Mouse (Mus musculus): ENCODE results near the gene Gm17727.
"Not testable (repeated sequence)": the region's sequence is repeated elsewhere in the genome, so short reads cannot be mapped to it uniquely, and the experiment has no call there.

The Gm17727 gene

DNA sequence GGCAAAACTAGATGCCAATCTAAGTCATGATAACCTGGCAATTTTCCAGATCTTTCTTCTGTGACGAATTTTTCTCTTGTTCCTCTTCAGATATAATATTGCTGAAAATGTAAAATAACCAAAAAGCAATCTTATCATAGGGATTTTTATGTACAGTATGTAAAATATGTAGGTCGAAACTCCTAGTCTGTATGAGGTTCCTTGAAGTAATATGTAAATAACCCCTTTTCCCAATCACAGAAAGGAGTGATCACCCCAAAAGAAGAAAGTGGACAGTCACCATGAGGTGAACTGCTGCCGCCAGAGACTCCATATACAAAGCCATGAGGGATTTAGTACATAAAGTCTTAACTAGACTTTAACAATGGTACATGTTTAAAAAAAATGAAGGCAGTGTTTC is at the start of gene Gm17727:
Gene Gm17727 (minus strand): TSS at position 101 of the 400 bp plus-strand sequence.
- no peak for DNase-seq

DNA sequence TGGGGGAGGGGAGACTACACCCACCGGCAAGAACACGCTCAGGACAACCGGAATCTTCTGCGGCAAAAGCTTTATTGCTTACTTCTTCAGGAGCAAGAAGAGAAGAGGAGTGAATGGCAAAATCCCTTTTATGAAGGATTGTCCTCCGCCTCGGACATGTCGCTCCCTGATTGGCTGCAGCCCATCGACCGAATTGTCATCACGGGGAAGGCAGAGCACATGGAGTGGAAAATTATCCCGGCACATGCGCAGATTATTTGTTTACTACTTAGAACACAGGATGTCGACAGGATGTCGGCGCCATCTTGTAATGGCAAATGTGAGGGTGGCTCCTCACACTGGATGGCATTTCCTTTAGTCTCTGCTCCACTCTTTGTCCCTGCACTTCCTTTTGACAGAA is 40.0 kb upstream of the Gm17727 start:
- DNase-seq = not testable (repeated sequence)

DNA sequence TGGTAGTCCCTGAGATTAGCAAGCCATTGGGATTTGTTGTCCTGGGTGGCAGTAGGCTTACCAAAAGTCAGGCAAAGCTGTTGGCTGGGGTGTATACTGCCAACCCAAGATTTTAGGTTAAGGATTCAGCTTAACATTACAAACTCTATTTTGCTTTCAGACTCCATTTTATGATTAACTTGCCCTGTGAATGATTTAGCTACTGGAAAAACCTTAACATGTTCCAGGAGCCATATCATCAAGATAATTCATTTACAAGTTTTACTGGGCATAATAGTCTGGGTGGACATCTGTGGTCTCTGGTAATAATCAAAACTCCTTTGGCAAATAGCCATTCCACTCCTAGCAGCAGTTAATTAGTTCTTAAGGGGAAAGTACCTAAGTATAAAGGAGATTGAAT is 20.2 kb upstream of the Gm17727 start:
- DNase-seq = no peak

DNA sequence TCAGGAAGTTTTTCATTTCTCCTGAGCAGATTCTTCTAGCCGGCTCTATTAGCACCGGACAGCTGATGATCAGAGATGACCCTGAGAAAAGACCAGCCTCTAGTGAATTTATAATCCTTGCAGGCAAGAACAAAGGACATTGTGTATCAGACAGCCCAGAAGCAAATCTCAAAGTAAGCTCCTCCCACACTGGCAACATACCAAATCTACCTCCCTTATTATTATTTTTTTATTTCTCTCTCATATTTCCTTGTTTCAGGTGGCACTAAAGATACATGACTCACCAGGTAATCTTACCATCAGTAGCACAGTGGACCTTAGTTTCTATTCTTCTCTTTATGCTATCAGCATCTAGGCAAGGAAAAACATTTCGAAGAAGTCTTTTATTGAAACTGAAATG is 12.1 kb upstream of the Gm17727 start, which contains the start of the genes Gm27235 and D730048I06Rik:
Gene Gm27235 (minus strand): TSS at position 101 of the 400 bp plus-strand sequence.
Gene D730048I06Rik (minus strand): TSS at position 112 of the 400 bp plus-strand sequence.
- no peak for DNase-seq

DNA sequence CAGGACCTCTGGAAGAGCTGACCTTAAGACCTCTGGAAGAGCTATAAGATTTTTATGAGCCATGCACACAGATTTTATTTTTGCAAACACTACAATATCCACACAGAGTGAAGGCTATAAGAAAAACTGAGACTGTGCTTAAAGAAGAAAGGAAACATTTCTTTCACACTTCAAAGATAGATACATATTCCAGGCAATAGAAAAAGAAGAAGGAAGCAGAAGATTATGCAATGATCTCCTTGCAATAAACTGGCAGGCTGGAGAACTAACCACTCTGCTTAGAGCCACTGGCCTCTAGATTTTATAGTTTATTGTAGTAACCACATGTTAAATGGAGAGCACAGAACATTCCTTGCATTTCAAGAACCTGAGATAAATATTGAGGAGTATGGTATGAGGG is 21.1 kb downstream of the Gm17727 start:
- no peak for DNase-seq

DNA sequence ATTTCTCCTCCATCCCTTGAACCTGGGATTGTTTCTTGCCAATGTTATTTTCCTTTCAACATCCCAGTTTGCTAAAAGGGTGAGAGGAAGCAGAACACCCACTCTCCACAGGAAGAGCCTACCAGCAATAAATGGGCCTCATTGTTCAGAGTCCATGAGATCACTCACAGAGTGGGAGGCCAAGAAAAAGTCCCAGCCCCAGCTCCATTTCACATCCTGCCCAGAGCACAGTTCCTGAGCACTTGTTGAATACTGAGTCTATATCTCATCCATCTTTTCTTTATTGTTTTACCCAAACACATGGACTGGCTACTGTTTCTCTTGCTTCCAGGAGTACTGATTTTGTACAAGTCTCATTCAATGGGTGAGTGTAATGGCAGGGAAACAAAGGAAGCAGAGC is 37.2 kb downstream of the Gm17727 start, which contains the start of gene Gm17677:
Gene Gm17677 (plus strand): TSS at position 301 of the 400 bp plus-strand sequence.
- no peak for DNase-seq
